Comparison of ENCODE assay signal across 8 mouse cellular contexts in the genomic region with DNA sequence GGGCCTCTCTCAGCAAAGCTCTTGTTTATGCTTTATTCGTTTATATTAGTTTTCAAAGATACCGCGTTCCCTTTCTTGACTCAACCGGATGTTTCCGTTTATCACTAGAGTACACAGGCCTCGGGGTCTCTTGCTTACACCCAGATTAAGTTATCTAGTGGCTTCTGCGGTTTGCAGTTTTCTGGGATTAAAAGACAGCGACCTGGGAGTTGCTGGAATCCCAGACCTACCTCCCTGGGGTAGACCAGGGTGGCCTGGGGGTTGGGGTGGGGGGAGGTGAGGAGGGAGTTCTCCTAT. TPM values are rescaled to one million over a fixed set of nuclear protein-coding genes. Genes with fewer than 3 reads are reported as not detected.
DNase-seq lines count a peak whose midpoint lies in the region; ATAC-seq and TF ChIP-seq lines count a peak whose summit lies in the region.

No protein-coding gene starts in this region.

- H3K4me2 ChIP-seq in hindbrain, embryonic 11.5 days (replicated peaks; ENCODE audit: low read depth, low read length), result peak overlapping the region; percentile 99
- peak overlapping the region; percentile 95 for H3K4me2 ChIP-seq in liver, embryonic 16.5 days (ENCODE audit: low read depth, low read length)

- H3K36me3 ChIP-seq in heart, embryonic 10.5 days, result no peaks in the 10 kb centered on the region
- no peaks in the 10 kb centered on the region for H3K36me3 ChIP-seq in ES-E14 (ENCODE audit: control insufficient read depth, insufficient read depth, low read length, poor library complexity, severe bottlenecking)
- no peaks in the 10 kb centered on the region for H3K36me3 ChIP-seq in hindbrain, embryonic 11.5 days (ENCODE audit: control insufficient read depth, insufficient read depth, low read length)
- no peaks in the 10 kb centered on the region for H3K36me3 ChIP-seq in liver, embryonic 16.5 days (ENCODE audit: control insufficient read depth, insufficient read depth)

- H3K27ac ChIP-seq in heart, embryonic 10.5 days, result peak overlapping the region; percentile 91; the same call in 1 of the 2 replicates
- H3K27ac ChIP-seq in ES-E14 (ENCODE audit: insufficient read depth, low read depth, low read length, poor library complexity, severe bottlenecking), result no peak overlapping the region
- H3K27ac ChIP-seq in hindbrain, embryonic 11.5 days (ENCODE audit: low read depth, low read length), result no peak overlapping the region
- H3K27ac ChIP-seq in liver, embryonic 16.5 days (ENCODE audit: low read length), result no peak overlapping the region

- H3K9ac ChIP-seq in ES-E14 (ENCODE audit: insufficient read depth, low read depth, low read length, poor library complexity, severe bottlenecking), result no peak overlapping the region
- H3K9ac ChIP-seq in hindbrain, embryonic 11.5 days (ENCODE audit: low read depth, low read length), result no peak overlapping the region
- no peak overlapping the region for H3K9ac ChIP-seq in liver, embryonic 16.5 days (ENCODE audit: low read depth, low read length)

- in situ Hi-C loops in ES-E14 (cut with MboI; ENCODE audit: low sequenced_read_pairs in 2 of 2, unreplicated experiment in 2 of 2), result no loop called here

- H3K27me3 ChIP-seq in heart, embryonic 10.5 days (ENCODE audit: insufficient read depth, poor library complexity, severe bottlenecking), result no peaks in the 10 kb centered on the region
- H3K27me3 ChIP-seq in hindbrain, embryonic 11.5 days (ENCODE audit: control insufficient read depth, insufficient read depth, low read length), result no peaks in the 10 kb centered on the region
- H3K27me3 ChIP-seq in liver, embryonic 16.5 days (ENCODE audit: control insufficient read depth, insufficient read depth, low read depth, low read length), result no peaks in the 10 kb centered on the region

- WGBS in heart, embryonic 10.5 days, result 4% methylated on average over 8 of the region's 8 CpGs
- 1% methylated on average over 8 of the region's 8 CpGs for WGBS in hindbrain, embryonic 11.5 days
- WGBS in liver, embryonic 16.5 days (ENCODE audit: insufficient replicate concordance), result under 1% methylated on average over 8 of the region's 8 CpGs

- no peaks in the 10 kb centered on the region for H3K9me3 ChIP-seq in heart, embryonic 10.5 days
- H3K9me3 ChIP-seq in ES-E14 (ENCODE audit: control insufficient read depth, insufficient read depth, low read depth, low read length), result no peaks in the 10 kb centered on the region
- H3K9me3 ChIP-seq in hindbrain, embryonic 11.5 days (ENCODE audit: control insufficient read depth, low read length), result no peaks in the 10 kb centered on the region
- no peaks in the 10 kb centered on the region for H3K9me3 ChIP-seq in liver, embryonic 16.5 days (replicated peaks; ENCODE audit: control insufficient read depth, low read length)

- peak overlapping the region; percentile 81 for H3K4me3 ChIP-seq in heart, embryonic 10.5 days
- H3K4me3 ChIP-seq in ES-E14 (ENCODE audit: insufficient read depth in 1 of 2, low read depth in 1 of 2, low read length in 2 of 2, poor library complexity in 1 of 2, severe bottlenecking in 1 of 2), result peak overlapping the region; percentile 68 to 78; a peak in 3 of 4 replicates
- peak overlapping the region; percentile 62 for H3K4me3 ChIP-seq in hindbrain, embryonic 11.5 days (ENCODE audit: low read depth, low read length)
- peak overlapping the region; percentile 70 for H3K4me3 ChIP-seq in liver, embryonic 16.5 days (ENCODE audit: low read depth, low read length)

- peaks cover 19% of the 10 kb centered on the region; the same call in 1 of the 2 replicates for H3K4me1 ChIP-seq in heart, embryonic 10.5 days
- no peaks in the 10 kb centered on the region for H3K4me1 ChIP-seq in ES-E14 (ENCODE audit: control insufficient read depth in 2 of 2, insufficient read depth in 2 of 2, low read length in 2 of 2, poor library complexity in 1 of 2)
- H3K4me1 ChIP-seq in hindbrain, embryonic 11.5 days (replicated peaks; ENCODE audit: control insufficient read depth, insufficient read depth, low read length), result no peaks in the 10 kb centered on the region
- peaks cover 11% of the 10 kb centered on the region for H3K4me1 ChIP-seq in liver, embryonic 16.5 days (ENCODE audit: control insufficient read depth, low read depth, low read length)

- DNase-seq in heart, embryonic 10.5 days (ENCODE audit: low spot score), result no peak
- no peak for DNase-seq in heart, adult 8-10 months (ENCODE audit: low spot score)
- no peak for DNase-seq in ES-E14 (ENCODE audit: low read depth, low spot score)
- DNase-seq in hindbrain, embryonic 11.5 days (ENCODE audit: low spot score), result no peak
- no peak for DNase-seq in cerebellum, postnatal 4 days (ENCODE audit: low spot score in 2 of 2)
- no peak for DNase-seq in right cerebral cortex, postnatal 4 days
- DNase-seq in adrenal gland, adult 18-20 months (ENCODE audit: low spot score in 2 of 2), result no peak

- no peak; the same call in 1 of the 2 replicates for ATAC-seq in hindbrain, embryonic 11.5 days (ENCODE audit: low FRiP score)
- ATAC-seq in liver, embryonic 16.5 days (ENCODE audit: low read depth), result peak; percentile 36; the same call in 1 of the 2 replicates

TF ChIP-seq in ES-E14, 5 proteins besides CTCF, POLR2A, EP300 and RAD21:
- TF ChIP-seq ZC3H11A (IDR thresholded peaks at IDR 0.05; ENCODE audit: borderline replicate concordance, low read depth, low read length), result no peak
- TF ChIP-seq HCFC1 (IDR thresholded peaks at IDR 0.05; ENCODE audit: borderline replicate concordance, insufficient read depth, low read length), result no peak
- TF ChIP-seq CHD2 (IDR thresholded peaks at IDR 0.05; ENCODE audit: low read depth, low read length), result no peak
- no peak for TF ChIP-seq MAFK (IDR thresholded peaks at IDR 0.05; ENCODE audit: insufficient read depth, low read depth, low read length)
- TF ChIP-seq ZNF384 (IDR thresholded peaks at IDR 0.05; ENCODE audit: low read depth, low read length), result no peak

RNA-seq across cellular contexts. Expression of a gene that starts 0.7 kb away (rescaled TPM):
- polyA plus RNA-seq in heart, embryonic 10.5 days (2016; fragmentation: Nextera tagmentation; extraction: Ambion mirVana), result 3.3 and 3.4 TPM in 2 replicates
- total RNA-seq in heart, adult 8-10 months (2022), result 1 to 10 TPM; 2.5 to 5.1 (median 3.3) TPM
- 0.58 and 1.2 TPM in 2 replicates for total RNA-seq in ES-E14 (2012; rRNA removed)
- 3.0 and 4.2 TPM in 2 replicates for polyA plus RNA-seq in hindbrain, embryonic 11.5 days (2014; fragmentation: Nextera tagmentation; extraction: Ambion mirVana)
- 0.55 and 0.75 TPM in 2 replicates for polyA plus RNA-seq in liver, embryonic 16.5 days (2015; fragmentation: Nextera tagmentation; extraction: Ambion mirVana)
- total RNA-seq in adrenal gland, adult 18-20 months (2021), result 1 to 10 TPM; 1.8 to 3.3 TPM
